Comparison of ENCODE assay signal across 23 mouse cellular contexts in the genomic region with DNA sequence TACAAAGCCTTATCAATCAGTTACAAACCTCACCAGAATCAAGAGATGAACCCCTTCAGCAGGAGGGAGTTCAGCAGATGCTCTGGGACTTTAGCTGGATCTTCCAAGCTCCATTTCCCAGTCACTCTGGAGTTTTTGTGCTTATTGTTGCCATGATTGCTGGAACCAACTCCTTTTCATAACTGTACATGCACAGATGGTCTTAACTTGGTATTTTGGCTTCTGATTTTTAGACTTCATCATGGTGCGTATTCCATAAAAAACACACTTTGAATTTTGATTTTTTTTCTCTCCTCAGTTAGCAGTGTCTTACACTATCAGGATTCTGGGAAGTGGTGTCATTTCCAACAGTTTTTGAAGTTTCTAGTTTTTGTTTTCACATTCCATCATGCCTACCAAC.
DNase-seq lines count a peak whose midpoint lies in the region; ATAC-seq lines count a peak whose summit lies in the region.
"Had no signal": no experiment of that assay in that cellular context is flagged by ENCODE, and none has a peak within 500 bp of the region (broad histone marks: within the 10 kb centered on the region; RNA-seq: fewer than 3 reads in every experiment).

No protein-coding gene starts in this region.

- intact Hi-C loops in left cerebral cortex, postnatal 14 days (cut with DNase I): no loop called here

- no peak overlapping the region for H3K9ac ChIP-seq in forebrain, embryonic 14.5 days (ENCODE audit: low read length)
- H3K9ac ChIP-seq in forebrain, embryonic 15.5 days (replicated peaks): no peak overlapping the region
- no peak overlapping the region for H3K9ac ChIP-seq in midbrain, embryonic 11.5 days (ENCODE audit: low read length)
- H3K9ac ChIP-seq: embryonic facial prominence, embryonic 13.5 days; hindbrain, embryonic 12.5 days had no signal

- H3K27me3 ChIP-seq in forebrain, embryonic 14.5 days (replicated peaks; ENCODE audit: control insufficient read depth, insufficient read depth, low read length): no peaks in the 10 kb centered on the region
- H3K27me3 ChIP-seq in forebrain, embryonic 15.5 days: no peaks in the 10 kb centered on the region
- H3K27me3 ChIP-seq in midbrain, embryonic 11.5 days (ENCODE audit: control insufficient read depth, insufficient read depth, low read length): no peaks in the 10 kb centered on the region
- H3K27me3 ChIP-seq: embryonic facial prominence, embryonic 13.5 days; hindbrain, embryonic 12.5 days had no signal

- H3K4me2 ChIP-seq in forebrain, embryonic 14.5 days (ENCODE audit: low read length): no peak overlapping the region
- H3K4me2 ChIP-seq in forebrain, embryonic 15.5 days (replicated peaks): no peak overlapping the region
- H3K4me2 ChIP-seq in midbrain, embryonic 11.5 days: no peak overlapping the region
- H3K4me2 ChIP-seq: embryonic facial prominence, embryonic 13.5 days; hindbrain, embryonic 12.5 days had no signal

- no peaks in the 10 kb centered on the region for H3K9me3 ChIP-seq in forebrain, embryonic 14.5 days (replicated peaks; ENCODE audit: control insufficient read depth, low read length)
- no peaks in the 10 kb centered on the region for H3K9me3 ChIP-seq in forebrain, embryonic 15.5 days
- no peaks in the 10 kb centered on the region for H3K9me3 ChIP-seq in midbrain, embryonic 11.5 days (ENCODE audit: control insufficient read depth, low read length)
- H3K9me3 ChIP-seq: embryonic facial prominence, embryonic 13.5 days; heart, embryonic 10.5 days; hindbrain, embryonic 12.5 days had no signal

- peak; percentile 30 for DNase-seq in forebrain, embryonic 14.5 days (ENCODE audit: low spot score)
- DNase-seq in layer of hippocampus, adult 11-12 months (ENCODE audit: low spot score): peak; percentile 7
- DNase-seq in layer of hippocampus, postnatal 25 days (ENCODE audit: extremely low spot score in 1 of 2, low spot score in 1 of 2): no peak
- peak; percentile 7 to 37 for DNase-seq in left cerebral cortex, postnatal 14 days (ENCODE audit: low spot score in 2 of 2)
- DNase-seq in left cerebral cortex, adult 11 months (ENCODE audit: low spot score): no peak
- no peak for DNase-seq in midbrain, embryonic 11.5 days (ENCODE audit: low spot score, missing footprints)
- DNase-seq: adrenal gland, adult 8-10 months; adrenal gland, postnatal 36 days; B cell, adult 2 months; cerebellum, adult 18-20 months; cerebellum, adult 9-11 months; cerebellum, postnatal 36 days; gastrocnemius, postnatal 10 days; heart, adult 18-20 months; heart, postnatal 10 days; heart, postnatal 4 days had no signal

- H3K27ac ChIP-seq in forebrain, embryonic 14.5 days (ENCODE audit: low read depth, low read length): no peak overlapping the region
- no peak overlapping the region for H3K27ac ChIP-seq in forebrain, embryonic 15.5 days (replicated peaks)
- no peak overlapping the region for H3K27ac ChIP-seq in midbrain, embryonic 11.5 days (ENCODE audit: low read depth, low read length)
- H3K27ac ChIP-seq: embryonic facial prominence, embryonic 13.5 days; heart, embryonic 10.5 days; hindbrain, embryonic 12.5 days had no signal

- 78% methylated on average over 1 of the region's 1 CpGs for WGBS in forebrain, embryonic 14.5 days
- 72% methylated on average over 1 of the region's 1 CpGs for WGBS in forebrain, embryonic 15.5 days
- WGBS in midbrain, embryonic 11.5 days: 92% methylated on average over 1 of the region's 1 CpGs

- no peaks in the 10 kb centered on the region for H3K4me1 ChIP-seq in forebrain, embryonic 14.5 days (ENCODE audit: control insufficient read depth, insufficient read depth, low read length)
- no peaks in the 10 kb centered on the region for H3K4me1 ChIP-seq in forebrain, embryonic 15.5 days
- H3K4me1 ChIP-seq in midbrain, embryonic 11.5 days (ENCODE audit: control insufficient read depth, insufficient read depth, low read length): no peaks in the 10 kb centered on the region
- H3K4me1 ChIP-seq: embryonic facial prominence, embryonic 13.5 days; heart, embryonic 10.5 days; hindbrain, embryonic 12.5 days had no signal

- no peak for ATAC-seq in forebrain, embryonic 14.5 days
- no peak for ATAC-seq in forebrain, embryonic 15.5 days (replicated peaks)
- no peak for ATAC-seq in midbrain, embryonic 11.5 days (ENCODE audit: low FRiP score)
- ATAC-seq: CD4-positive, CD25-positive, alpha-beta regulatory T cell, adult 4 months; hindbrain, embryonic 16.5 days had no signal

- no peak overlapping the region for H3K4me3 ChIP-seq in forebrain, embryonic 14.5 days (ENCODE audit: low read depth, low read length)
- H3K4me3 ChIP-seq in forebrain, embryonic 15.5 days: no peak overlapping the region
- no peak overlapping the region for H3K4me3 ChIP-seq in midbrain, embryonic 11.5 days (ENCODE audit: low read depth, low read length)
- H3K4me3 ChIP-seq: embryonic facial prominence, embryonic 13.5 days; heart, embryonic 10.5 days; hindbrain, embryonic 12.5 days had no signal

- H3K36me3 ChIP-seq in forebrain, embryonic 14.5 days (ENCODE audit: control insufficient read depth, insufficient read depth, low read length): no peaks in the 10 kb centered on the region
- no peaks in the 10 kb centered on the region for H3K36me3 ChIP-seq in forebrain, embryonic 15.5 days
- no peaks in the 10 kb centered on the region for H3K36me3 ChIP-seq in midbrain, embryonic 11.5 days (ENCODE audit: control insufficient read depth, insufficient read depth, low read length)
- H3K36me3 ChIP-seq: embryonic facial prominence, embryonic 13.5 days; G1E; heart, embryonic 10.5 days; hindbrain, embryonic 12.5 days had no signal

Comparison
In these comparisons a context has a peak if more than half of its experiments do, and no peak if none do; other contexts are left out.
1. DNase-seq: peak in forebrain, embryonic 14.5 days (single experiment), layer of hippocampus, adult 11-12 months (single experiment) and left cerebral cortex, postnatal 14 days (2 of 2); none in layer of hippocampus, postnatal 25 days (0 of 2), left cerebral cortex, adult 11 months (single experiment) and midbrain, embryonic 11.5 days (single experiment).